Mouse (Mus musculus) left cerebral cortex, postnatal 36 days (tissue): ENCODE results near the gene Col4a1. TPM values are rescaled to one million over a fixed set of nuclear protein-coding genes. Genes with fewer than 3 reads are reported as not detected.

Experiments
- DNase-seq, 2 experiments: peaks; one replicate each; pipeline ENCODE4 v3.0.0; 2021 to 2022; ENCODE audit warnings: low spot score in 2 of 2, mixed read lengths in 1 of 2
- intact Hi-C: fragments of 180-260 bp; cut with DNase I; formaldehyde crosslinking; loops from one replicate; pipeline ENCODE4 v1.15.1; 2025
- total RNA-seq, 2 experiments: library from RNA; stranded (reverse); gene quantifications; 2 replicates each; pipeline ENCODE4 v1.2.3; 2021

Gene Col4a1
- total RNA-seq, 2 experiments from 2014 or later: 33.9 to 68.7 TPM

- intact Hi-C loops: no loop called here
Observed at GRCm38 (mm10) chr8:11276286-11276685, 36.3 kb downstream of the Col4a1 start.

GRCm38 (mm10) chr8:11274415-11274814, 38.2 kb downstream of the Col4a1 start:
- no peak for DNase-seq
- intact Hi-C loops: loop anchor here (5.0 kb wide), 1 partner anchor 38 kb away; the partner anchor contains the start of genes Col4a1 and Col4a2

More at GRCm38 (mm10) chr8:11276286-11276685, 36.3 kb downstream of the Col4a1 start:
- no peak for DNase-seq

GRCm38 (mm10) chr8:11273506-11274158, 39.0 kb downstream of the Col4a1 start:
- peak; percentile 87 for DNase-seq
- intact Hi-C loops: loop anchor here (2.0 to 5.0 kb wide), 2 partner anchors 39 to 109 kb away; partner anchors contain the start of genes Col4a1 and Col4a2

- intact Hi-C loops: loop anchor here (2.0 to 5.0 kb wide), 2 partner anchors 40 to 111 kb away; partner anchors contain the start of genes Col4a1 and Col4a2
- no peak for DNase-seq
Observed at GRCm38 (mm10) chr8:11272205-11272604, 40.4 kb downstream of the Col4a1 start.

GRCm38 (mm10) chr8:11270826-11271225, 41.8 kb downstream of the Col4a1 start:
- no peak for DNase-seq

GRCm38 (mm10) chr8:11268753-11269152, 43.9 kb downstream of the Col4a1 start:
- DNase-seq: peak in 1 of 2 experiments; percentile 31
- intact Hi-C loops: loop anchor here (5.0 kb wide), 1 partner anchor 104 kb away; no protein-coding TSS in a partner anchor

More at GRCm38 (mm10) chr8:11270826-11271225, 41.8 kb downstream of the Col4a1 start:
- intact Hi-C loops: loop anchor here (5.0 kb wide), 1 partner anchor 41 kb away; the partner anchor contains the start of genes Col4a1 and Col4a2

GRCm38 (mm10) chr8:11266471-11266870, 46.2 kb downstream of the Col4a1 start:
- intact Hi-C loops: loop anchor here (5.0 kb wide), 1 partner anchor 106 kb away; no protein-coding TSS in a partner anchor
- DNase-seq: no peak

GRCm38 (mm10) chr8:11265971-11266370, 46.7 kb downstream of the Col4a1 start:
- intact Hi-C loops: loop anchor here (5.0 kb wide), 1 partner anchor 106 kb away; no protein-coding TSS in a partner anchor
- no peak for DNase-seq

GRCm38 (mm10) chr8:11263848-11264247, 48.8 kb downstream of the Col4a1 start:
- no peak for DNase-seq
- intact Hi-C loops: no loop called here

- intact Hi-C loops: no loop called here
- no peak for DNase-seq
Observed at GRCm38 (mm10) chr8:11262031-11262735, 50.4 kb downstream of the Col4a1 start.

GRCm38 (mm10) chr8:11259832-11260615, 52.6 kb downstream of the Col4a1 start:
- DNase-seq: no peak
- intact Hi-C loops: no loop called here

- intact Hi-C loops: no loop called here
- DNase-seq: no peak
Observed at GRCm38 (mm10) chr8:11258517-11259136, 54.0 kb downstream of the Col4a1 start.

GRCm38 (mm10) chr8:11257079-11258017, 55.3 kb downstream of the Col4a1 start:
- no peak for DNase-seq
- intact Hi-C loops: no loop called here

GRCm38 (mm10) chr8:11256405-11256804, 56.2 kb downstream of the Col4a1 start:
- intact Hi-C loops: no loop called here
- DNase-seq: no peak

GRCm38 (mm10) chr8:11255680-11256079, 56.9 kb downstream of the Col4a1 start:
- intact Hi-C loops: no loop called here
- DNase-seq: no peak

GRCm38 (mm10) chr8:11254914-11255530, 57.6 kb downstream of the Col4a1 start:
- DNase-seq: no peak
- intact Hi-C loops: loop anchor here (5.0 kb wide), 1 partner anchor 232 kb away; no protein-coding TSS in a partner anchor

- intact Hi-C loops: loop anchor here (5.0 kb wide), 1 partner anchor 233 kb away; no protein-coding TSS in a partner anchor
- DNase-seq: no peak
Observed at GRCm38 (mm10) chr8:11254510-11254909, 58.1 kb downstream of the Col4a1 start.
